Mouse (Mus musculus) heart, postnatal 0 days (tissue): Measurements from ENCODE around the gene Senp3.

Source experiments
- CTCF ChIP-seq: IDR thresholded peaks from 2 replicates; pipeline ENCODE4 v1.5.1; 2016; ENCODE audit warnings: antibody characterized with exemption, control low read depth, low read depth
- EP300 ChIP-seq: IDR thresholded peaks from 2 replicates; pipeline ENCODE4 v1.6.1; 2016; ENCODE audit warnings: antibody characterized with exemption, low read depth

GRCm38 (mm10) chr11:69720852-69721251 is 39.0 kb upstream of the Senp3 start:
- TF ChIP-seq CTCF, result no peak
- TF ChIP-seq EP300, result no peak
